Mouse (Mus musculus): ENCODE measurements around the gene Zscan26.

- TF ChIP-seq CTCF (IDR thresholded peaks at IDR 0.05; ENCODE audit: control insufficient read depth, insufficient read depth, insufficient read length): no peak
- TF ChIP-seq USF1 (IDR thresholded peaks at IDR 0.05; ENCODE audit: low read depth): no peak
- no peak for TF ChIP-seq CEBPB (IDR thresholded peaks at IDR 0.05; ENCODE audit: low read depth)
- TF ChIP-seq MYOG (IDR thresholded peaks at IDR 0.05; ENCODE audit: control insufficient read depth, extremely low read depth, insufficient read length): no peak
Measured at GRCm38 (mm10) chr13:21467336-21467735, 13.8 kb upstream of the Zscan26 start.

All from C2C12 (cell line).